Mouse (Mus musculus) ovary, adult 2 months (tissue): ENCODE results near the gene Sec22c. TPM values are rescaled to one million over a fixed set of nuclear protein-coding genes. Genes with fewer than 3 reads are reported as not detected.

Experiments
- polyA plus RNA-seq: library from polyadenylated mRNA; depleted of rRNA; stranded (reverse); fragments of >200 nt; gene quantifications from 2 replicates; pipeline ENCODE4 v1.2.3, GENCODE M21; 2012; rRNA removed

The Sec22c gene
- polyA plus RNA-seq: 7.4 and 11.1 TPM in 2 replicates

GRCm38 (mm10) chr9:121704646-121705625, at the start of gene Sec22c:
Gene Sec22c (minus strand): TSS chr9:121705490.

GRCm38 (mm10) chr9:121718792-121719318, 13.6 kb upstream of the Sec22c start, which contains the start of gene Nktr:
Gene Nktr (plus strand): TSS chr9:121719169.

GRCm38 (mm10) chr9:121709898-121710583, 4.8 kb upstream of the Sec22c start, which contains the start of gene Ss18l2:
Gene Ss18l2 (plus strand): TSS chr9:121710329.

GRCm38 (mm10) chr9:121642401-121643181, 62.7 kb downstream of the Sec22c start, which contains the start of gene Vipr1:
Gene Vipr1 (plus strand): TSS chr9:121642716.

GRCm38 (mm10) chr9:121642001-121642400, 63.3 kb downstream of the Sec22c start, which contains the start of gene Lyzl4:
Gene Lyzl4 (minus strand): TSS chr9:121642096.

Other genes with a start within 250 kb of the Sec22c start
- gene Cck, start 209.8 kb downstream of the Sec22c start, polyA plus RNA-seq: 0.94 and 1.2 TPM in 2 replicates
- gene Lyzl4, start 63.4 kb downstream of the Sec22c start, polyA plus RNA-seq: 0.17 and 0.39 TPM in 2 replicates
- gene Vipr1, start 62.8 kb downstream of the Sec22c start, polyA plus RNA-seq: 1.4 and 2.9 TPM in 2 replicates
- gene Ss18l2, start 4.8 kb upstream of the Sec22c start, polyA plus RNA-seq: 10.7 and 14.3 TPM in 2 replicates
- gene Nktr, start 13.7 kb upstream of the Sec22c start, polyA plus RNA-seq: 46.0 and 59.0 TPM in 2 replicates
- gene Zfp651, start 53.8 kb upstream of the Sec22c start, polyA plus RNA-seq: 72.1 and 78.1 TPM in 2 replicates
- 0.87 and 0.97 TPM in 2 replicates for gene Klhl40, start 72.1 kb upstream of the Sec22c start, polyA plus RNA-seq
- gene Hhatl, start 87.0 kb upstream of the Sec22c start, polyA plus RNA-seq: 5.1 and 5.4 TPM in 2 replicates
- 3.8 and 4.0 TPM in 2 replicates for gene Ccdc13, start 134.0 kb upstream of the Sec22c start, polyA plus RNA-seq
- gene Higd1a, start 152.9 kb upstream of the Sec22c start, polyA plus RNA-seq: 11.7 and 13.6 TPM in 2 replicates
- gene Ackr2, start 192.9 kb upstream of the Sec22c start, polyA plus RNA-seq: 2.6 and 2.7 TPM in 2 replicates
- gene Cyp8b1, start 210.8 kb upstream of the Sec22c start, polyA plus RNA-seq: 0.36 and 0.40 TPM in 2 replicates
- gene Fam198a, start 245.5 kb upstream of the Sec22c start, polyA plus RNA-seq: 9.3 and 9.7 TPM in 2 replicates